Mouse (Mus musculus): ENCODE measurements around the gene Gm765. TPM values are rescaled to one million over a fixed set of nuclear protein-coding genes. Genes with fewer than 3 reads are reported as not detected.
A peak's percentile ranks its signal among the peaks of the same experiment; 100 is the strongest.

Gene Gm765
- total RNA-seq, 2 experiments from 2014 or later = not detected

DNA sequence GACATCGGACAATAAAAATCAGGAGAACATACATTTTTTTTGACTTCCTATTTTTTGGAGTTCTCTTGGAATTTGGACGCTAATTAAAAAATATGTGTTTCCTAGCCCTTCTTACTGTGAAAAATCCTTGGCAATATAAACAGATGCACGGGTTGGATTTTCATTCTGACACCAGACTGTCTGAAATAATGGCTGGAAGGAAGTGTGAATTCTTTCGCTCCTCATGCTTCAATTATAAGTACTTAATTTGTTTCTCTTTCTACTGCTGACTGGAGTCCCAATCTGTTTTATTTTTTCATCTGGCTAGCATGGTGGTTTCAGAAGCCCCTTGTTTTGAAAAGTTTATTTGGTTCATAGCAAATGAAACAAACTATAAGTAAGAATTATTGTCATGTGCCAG is 59.8 kb downstream of the Gm765 start:
- Histone ChIP-seq H3K27ac (no peak overlapping the region), H3K4me3 (no peak overlapping the region)
- DNase-seq (ENCODE audit: low spot score in 2 of 2) = no peak
- TF ChIP-seq CTCF (conservative IDR thresholded peaks at IDR 0.05) = no peak

DNA sequence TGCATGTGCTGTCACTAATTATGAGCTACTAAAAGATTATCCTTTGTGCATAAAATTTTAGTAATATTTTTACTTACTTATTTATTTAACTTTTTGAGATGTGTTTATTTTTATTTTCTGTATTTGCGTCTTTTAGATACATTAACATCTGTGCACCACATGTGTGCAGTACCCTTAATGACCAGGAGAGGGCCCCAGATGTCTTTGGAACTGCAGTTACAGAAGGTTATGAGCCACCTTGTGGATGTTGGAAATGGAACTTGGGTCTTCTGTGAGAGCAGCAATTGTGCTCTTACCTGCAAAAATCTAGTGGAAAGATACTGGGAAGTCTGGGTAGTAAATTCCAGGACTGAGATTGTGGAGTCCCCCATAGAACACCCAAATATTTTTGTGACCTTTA is 71.0 kb downstream of the Gm765 start:
- DNase-seq (ENCODE audit: low spot score in 2 of 2) = peak in 1 of 2 experiments; percentile 51
- Histone ChIP-seq H3K27ac (no peak overlapping the region), H3K4me3 (no peak overlapping the region)
- peak; percentile 84 for TF ChIP-seq CTCF (conservative IDR thresholded peaks at IDR 0.05)

- no peak for DNase-seq (ENCODE audit: low spot score in 2 of 2)
- no peak overlapping the region for H3K4me3 ChIP-seq
- TF ChIP-seq CTCF (conservative IDR thresholded peaks at IDR 0.05) = peak; percentile 41
- H3K27ac ChIP-seq = no peak overlapping the region
Observed at GRCm38 (mm10) chr6:98262961-98263360, 79.6 kb downstream of the Gm765 start.

DNA sequence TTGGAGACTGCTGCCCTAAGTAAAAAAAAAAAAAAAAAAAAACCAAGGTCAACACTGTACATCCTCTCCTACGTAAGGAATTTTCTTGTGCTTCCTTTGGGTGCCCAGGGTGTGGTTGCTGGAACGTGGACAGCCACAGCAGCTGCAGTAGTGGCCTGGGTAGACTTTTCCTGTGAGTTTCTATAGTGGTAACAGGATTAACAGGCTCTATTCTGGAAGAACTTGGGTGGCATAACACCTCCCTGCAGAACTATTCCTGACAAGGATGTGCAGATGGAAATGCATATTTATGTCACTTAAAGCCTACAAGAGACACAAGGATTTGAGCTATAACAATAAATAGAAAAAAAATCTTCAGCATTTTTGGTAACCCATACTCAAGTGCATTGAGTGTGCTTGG is 83.5 kb downstream of the Gm765 start:
- no peak for TF ChIP-seq CTCF (conservative IDR thresholded peaks at IDR 0.05)
- DNase-seq (ENCODE audit: low spot score in 2 of 2) = no peak
- Histone ChIP-seq H3K27ac (no peak overlapping the region), H3K4me3 (no peak overlapping the region)

- Histone ChIP-seq H3K27ac (no peak overlapping the region), H3K4me3 (no peak overlapping the region)
- TF ChIP-seq CTCF (conservative IDR thresholded peaks at IDR 0.05) = no peak
- peak in 1 of 2 experiments; percentile 13 for DNase-seq (ENCODE audit: low spot score in 2 of 2)
Observed at GRCm38 (mm10) chr6:98246449-98246848, 96.1 kb downstream of the Gm765 start.

DNA sequence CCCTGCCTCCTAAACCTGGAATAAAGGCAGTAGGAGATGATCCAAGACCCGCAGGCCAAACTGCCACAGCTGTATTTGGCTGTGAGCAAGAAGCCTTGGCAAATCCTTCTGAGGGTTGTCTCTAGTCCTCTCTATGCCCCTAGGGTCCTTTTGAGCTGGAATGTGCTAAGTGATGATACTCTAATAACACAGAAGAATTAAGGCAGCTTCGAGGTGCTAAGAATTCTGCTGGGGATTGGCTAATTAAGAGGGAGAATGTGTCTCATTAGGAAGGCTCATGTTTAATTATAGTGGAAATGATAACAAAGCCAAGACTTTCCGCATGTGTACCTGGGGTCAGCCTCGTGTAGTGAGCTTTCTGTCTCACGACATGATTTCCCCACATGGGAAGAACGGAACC is 99.4 kb downstream of the Gm765 start:
- no peak for TF ChIP-seq CTCF (conservative IDR thresholded peaks at IDR 0.05)
- no peak for DNase-seq (ENCODE audit: low spot score in 2 of 2)
- no peak overlapping the region for H3K4me3 ChIP-seq
- H3K27ac ChIP-seq = no peak overlapping the region

DNA sequence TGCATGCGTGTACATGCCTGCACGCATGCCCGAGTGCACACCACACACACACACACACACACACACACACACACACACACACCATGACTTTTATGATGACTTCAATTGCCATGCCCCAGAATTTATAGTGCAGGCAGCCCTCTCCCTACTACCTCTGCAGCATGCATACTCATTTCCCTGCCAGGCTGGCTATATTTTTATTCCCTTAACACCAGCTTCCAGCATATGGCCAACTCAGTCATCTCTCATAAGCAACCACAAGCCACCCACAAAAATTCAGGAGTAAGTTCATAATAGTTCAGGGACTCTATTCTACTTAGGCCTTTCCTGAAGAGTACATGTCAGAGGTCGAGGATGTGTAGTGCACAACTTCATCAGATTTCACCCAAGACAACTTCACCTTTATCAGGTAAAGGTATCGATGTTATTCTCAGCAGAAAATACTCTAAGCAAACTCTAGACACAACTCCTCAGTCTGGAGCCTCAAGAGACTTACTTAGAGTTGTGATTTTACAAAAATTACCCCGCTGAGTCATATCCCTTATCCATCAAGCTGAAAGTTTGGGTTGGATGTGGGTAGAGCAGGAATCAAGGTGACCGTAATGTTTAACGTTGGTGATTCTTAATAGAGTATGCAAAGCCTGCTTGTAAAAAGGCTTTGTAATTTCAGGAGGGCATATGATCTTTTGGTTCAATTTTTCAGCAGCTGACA is 101.8 kb downstream of the Gm765 start:
- TF ChIP-seq CTCF (conservative IDR thresholded peaks at IDR 0.05) = no peak
- no peak overlapping the region for H3K4me3 ChIP-seq
- no peak overlapping the region for H3K27ac ChIP-seq
- DNase-seq (ENCODE audit: low spot score in 2 of 2) = peak; percentile 16 to 36

GRCm38 (mm10) chr6:98234097-98234496 is 108.5 kb downstream of the Gm765 start:
- no peak for DNase-seq (ENCODE audit: low spot score in 2 of 2)
- TF ChIP-seq CTCF (conservative IDR thresholded peaks at IDR 0.05) = no peak
- Histone ChIP-seq H3K4me3 (no peak overlapping the region), H3K27ac (no peak overlapping the region)

DNA sequence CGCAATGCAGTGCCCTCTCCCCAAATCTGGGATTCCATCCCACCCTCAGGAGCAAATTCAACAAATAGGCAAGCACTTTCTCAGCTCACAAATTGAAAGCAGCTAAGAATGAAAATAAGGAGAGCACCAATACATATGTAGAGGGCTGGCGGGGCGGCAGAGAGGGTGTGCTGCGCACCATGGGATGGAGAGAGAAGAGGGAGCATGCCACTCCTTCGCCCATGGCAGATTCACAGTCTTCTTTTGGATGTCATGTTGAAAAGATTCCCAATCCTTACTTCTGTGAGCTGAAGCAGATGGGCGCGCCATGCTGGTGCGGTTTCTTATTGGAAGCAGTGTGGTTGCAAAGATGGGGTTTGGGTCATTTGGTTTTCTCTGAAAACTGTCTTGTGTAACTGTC is 118.6 kb downstream of the Gm765 start:
- Histone ChIP-seq H3K27ac (no peak overlapping the region), H3K4me3 (no peak overlapping the region)
- no peak for TF ChIP-seq CTCF (conservative IDR thresholded peaks at IDR 0.05)
- peak in 1 of 2 experiments; percentile 11 for DNase-seq (ENCODE audit: low spot score in 2 of 2)

DNA sequence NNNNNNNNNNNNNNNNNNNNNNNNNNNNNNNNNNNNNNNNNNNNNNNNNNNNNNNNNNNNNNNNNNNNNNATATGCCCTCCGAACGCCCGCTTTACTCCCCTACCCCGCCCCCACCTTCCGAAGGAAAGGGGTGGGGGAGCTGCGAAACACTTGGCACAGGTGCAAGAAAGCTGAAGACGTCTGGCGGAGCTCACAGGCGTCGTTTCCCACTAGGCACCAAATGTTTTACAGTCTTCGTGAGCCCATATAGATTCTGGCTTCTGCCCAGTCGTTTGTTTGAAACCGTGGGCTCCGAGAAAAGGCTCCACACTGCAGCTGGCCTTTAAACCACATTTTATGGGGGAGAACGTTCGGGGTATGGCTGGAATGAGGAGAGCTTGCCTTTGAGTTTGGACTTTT is 120.6 kb downstream of the Gm765 start:
- no peak for TF ChIP-seq CTCF (conservative IDR thresholded peaks at IDR 0.05)
- Histone ChIP-seq H3K27ac (no peak overlapping the region), H3K4me3 (no peak overlapping the region)
- DNase-seq (ENCODE audit: low spot score in 2 of 2) = peak in 1 of 2 experiments; percentile 7

- DNase-seq (ENCODE audit: low spot score in 2 of 2) = peak in 1 of 2 experiments; percentile 5
- Histone ChIP-seq H3K27ac (no peak overlapping the region), H3K4me3 (no peak overlapping the region)
- TF ChIP-seq CTCF (conservative IDR thresholded peaks at IDR 0.05) = no peak
Observed at GRCm38 (mm10) chr6:98212225-98212624, 130.3 kb downstream of the Gm765 start.

DNA sequence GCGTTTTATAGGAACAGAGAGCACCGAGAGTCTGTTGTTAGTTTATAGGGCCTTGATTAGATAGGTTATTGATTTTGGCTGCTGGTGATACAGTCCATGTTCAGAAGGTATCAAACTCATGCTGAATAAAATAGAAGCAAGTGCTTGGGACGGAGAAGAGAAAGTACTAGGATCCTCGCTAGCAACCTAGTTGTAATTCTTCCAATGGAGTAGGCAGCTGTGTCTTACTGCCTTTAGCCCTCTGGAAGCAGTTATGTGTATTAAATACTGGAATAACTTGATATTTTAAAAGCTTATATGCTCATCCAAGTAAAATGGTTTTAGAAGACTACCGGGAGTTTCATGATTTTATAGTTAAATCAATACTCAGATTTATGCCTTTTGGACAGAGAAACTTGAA is 132.3 kb downstream of the Gm765 start:
- DNase-seq (ENCODE audit: low spot score in 2 of 2) = no peak
- no peak overlapping the region for H3K27ac ChIP-seq
- TF ChIP-seq CTCF (conservative IDR thresholded peaks at IDR 0.05) = no peak
- H3K4me3 ChIP-seq = no peak overlapping the region

- TF ChIP-seq CTCF (conservative IDR thresholded peaks at IDR 0.05) = no peak
- H3K27ac ChIP-seq = no peak overlapping the region
- DNase-seq (ENCODE audit: low spot score in 2 of 2) = no peak
- no peak overlapping the region for H3K4me3 ChIP-seq
Observed at GRCm38 (mm10) chr6:98208051-98208450, 134.5 kb downstream of the Gm765 start.

- Histone ChIP-seq H3K27ac (no peak overlapping the region), H3K4me3 (no peak overlapping the region)
- TF ChIP-seq CTCF (conservative IDR thresholded peaks at IDR 0.05) = no peak
- DNase-seq (ENCODE audit: low spot score in 2 of 2) = no peak
Observed at GRCm38 (mm10) chr6:98198706-98199105, 143.8 kb downstream of the Gm765 start.
